Mouse (Mus musculus) right cerebral cortex, postnatal 10 days (tissue): ENCODE measurements at regions not wholly inside any gene's neighbourhood (a gene's known extent, or its start where the extent isn't known, plus 50 kb on each side); places are given as distances from the start of the nearest gene placed in this dataset.

Experiments
- DNase-seq, 2 experiments: peaks; one replicate each; pipeline ENCODE4 v3.0.0; 2021; ENCODE audit warnings: low spot score in 2 of 2

- peak in 1 of 2 experiments; percentile 43 for DNase-seq
These were observed 186.4 kb upstream of the Zmiz1 start for GRCm38 (mm10) chr14:25272366-25273156.

GRCm38 (mm10) chr14:25279751-25280150, 179.2 kb upstream of the Zmiz1 start:
- no peak for DNase-seq

GRCm38 (mm10) chr14:25292557-25292956, 166.4 kb upstream of the Zmiz1 start:
- DNase-seq = no peak

- DNase-seq = no peak
These were observed 164.8 kb upstream of the Zmiz1 start for GRCm38 (mm10) chr14:25294226-25294625.

- DNase-seq = no peak
These were observed 163.2 kb upstream of the Zmiz1 start for GRCm38 (mm10) chr14:25295688-25296350.

- no peak for DNase-seq
These were observed 159.3 kb upstream of the Zmiz1 start for GRCm38 (mm10) chr14:25299673-25300190.

- DNase-seq = no peak
These were observed 157.5 kb upstream of the Zmiz1 start for GRCm38 (mm10) chr14:25301336-25302031.

- DNase-seq = no peak
These were observed 154.6 kb upstream of the Zmiz1 start for GRCm38 (mm10) chr14:25304391-25304851.

- DNase-seq = no peak
These were observed 152.8 kb upstream of the Zmiz1 start for GRCm38 (mm10) chr14:25306166-25306565.

GRCm38 (mm10) chr14:25306961-25307654, 151.9 kb upstream of the Zmiz1 start:
- no peak for DNase-seq

GRCm38 (mm10) chr14:25308051-25308450, 150.9 kb upstream of the Zmiz1 start:
- DNase-seq = no peak

GRCm38 (mm10) chr14:25310671-25311151, 148.3 kb upstream of the Zmiz1 start:
- peak in 1 of 2 experiments; percentile 19 for DNase-seq

- DNase-seq = peak in 1 of 2 experiments; percentile 25
These were observed 147.5 kb upstream of the Zmiz1 start for GRCm38 (mm10) chr14:25311475-25311874.

GRCm38 (mm10) chr14:25312135-25312534, 146.8 kb upstream of the Zmiz1 start:
- no peak for DNase-seq

- no peak for DNase-seq
These were observed 146.1 kb upstream of the Zmiz1 start for GRCm38 (mm10) chr14:25312814-25313426.

- no peak for DNase-seq
These were observed 145.2 kb upstream of the Zmiz1 start for GRCm38 (mm10) chr14:25313693-25314240.

- no peak for DNase-seq
These were observed 142.5 kb upstream of the Zmiz1 start for GRCm38 (mm10) chr14:25316491-25316890.

GRCm38 (mm10) chr14:25317680-25318471, 141.1 kb upstream of the Zmiz1 start:
- DNase-seq = peak; percentile 94

GRCm38 (mm10) chr14:25318909-25319308, 140.1 kb upstream of the Zmiz1 start:
- no peak for DNase-seq

GRCm38 (mm10) chr14:25320141-25320540, 138.8 kb upstream of the Zmiz1 start:
- DNase-seq = peak; percentile 57 to 67
